Mouse (Mus musculus): Measurements from ENCODE around the gene Fat1.

Fat1 gene

GRCm38 (mm10) chr8:45002686-45003085 is 67.4 kb downstream of the Fat1 start:
- no peak for DNase-seq (ENCODE audit: low spot score in 2 of 2)

GRCm38 (mm10) chr8:45004021-45004420 is 68.8 kb downstream of the Fat1 start:
- DNase-seq (ENCODE audit: low spot score in 2 of 2) = no peak

GRCm38 (mm10) chr8:45010685-45011084 is 75.4 kb downstream of the Fat1 start:
- DNase-seq (ENCODE audit: low spot score in 2 of 2) = no peak

DNA sequence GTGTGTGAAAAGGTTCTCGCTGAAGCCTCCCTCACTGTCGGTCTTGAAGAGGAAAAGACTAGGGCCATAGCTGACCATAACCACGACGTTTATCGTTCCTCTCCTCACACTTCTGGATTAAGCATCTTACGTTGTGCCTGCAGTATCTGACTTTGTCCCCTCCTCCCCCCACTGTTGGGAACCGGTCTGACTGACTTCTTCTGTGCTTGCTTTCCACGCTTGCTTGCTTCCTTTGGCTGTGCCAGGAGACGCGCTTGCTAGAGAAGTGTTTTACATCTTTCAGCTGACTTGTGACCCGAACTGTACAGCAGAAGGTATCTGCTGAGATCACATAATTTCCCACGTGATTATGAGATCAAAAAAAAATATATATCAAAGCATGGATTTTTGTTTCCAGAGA is 76.5 kb downstream of the Fat1 start:
- DNase-seq (ENCODE audit: low spot score in 2 of 2) = no peak

- no peak for DNase-seq (ENCODE audit: low spot score in 2 of 2)
These were observed 78.6 kb downstream of the Fat1 start for GRCm38 (mm10) chr8:45013852-45014251.

DNA sequence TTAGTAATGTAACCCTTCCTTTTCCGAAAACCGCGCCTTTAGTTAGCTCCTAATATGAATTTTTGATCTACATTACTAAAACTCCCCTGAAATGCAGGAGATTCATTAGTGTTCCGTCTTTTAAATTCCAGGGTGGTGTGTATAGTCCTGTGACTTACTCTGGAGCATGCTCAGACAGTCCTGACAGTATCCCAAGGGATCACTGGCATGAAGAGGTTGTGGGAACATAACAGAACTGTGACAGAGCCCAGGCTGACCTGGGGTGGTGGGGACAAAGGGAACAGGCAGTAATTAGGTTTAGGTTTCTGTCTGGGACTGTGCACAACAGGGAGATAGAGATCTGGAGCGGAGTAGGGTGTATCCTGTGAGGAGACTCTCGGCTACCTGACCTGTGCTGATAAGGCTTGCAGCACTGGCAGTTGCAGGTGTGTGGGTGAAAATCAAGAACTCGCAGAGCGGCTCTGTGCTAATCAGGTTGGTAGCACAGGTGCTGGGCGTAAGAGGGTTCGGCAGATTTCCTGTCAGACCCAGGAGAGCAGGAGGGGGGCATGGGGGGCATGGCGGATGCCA is 79.3 kb downstream of the Fat1 start:
- no peak for DNase-seq (ENCODE audit: low spot score in 2 of 2)

GRCm38 (mm10) chr8:45015876-45016275 is 80.6 kb downstream of the Fat1 start:
- DNase-seq (ENCODE audit: low spot score in 2 of 2) = no peak

GRCm38 (mm10) chr8:45019241-45019640 is 84.0 kb downstream of the Fat1 start:
- no peak for DNase-seq (ENCODE audit: low spot score in 2 of 2)

DNA sequence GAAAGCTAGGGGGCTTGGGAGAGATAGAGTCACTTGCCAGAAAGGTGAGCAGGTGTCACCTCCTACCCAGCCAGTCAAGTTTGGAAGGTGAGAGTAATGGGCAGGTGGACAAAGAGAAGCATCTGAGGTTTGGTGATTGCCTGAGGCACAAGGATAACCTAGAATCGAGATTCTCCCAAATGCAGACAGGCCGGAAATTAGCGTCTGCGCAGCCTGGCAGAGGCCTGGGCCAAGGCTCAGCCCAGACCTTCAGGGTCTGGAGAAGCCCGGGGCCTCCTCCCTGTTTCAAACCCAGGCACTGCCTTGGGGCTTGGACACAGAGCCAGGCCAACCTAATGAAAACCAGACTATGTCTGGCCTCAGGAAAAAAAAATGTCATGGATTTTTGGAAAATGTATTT is 85.9 kb downstream of the Fat1 start:
- DNase-seq (ENCODE audit: low spot score in 2 of 2) = peak in 1 of 2 experiments; percentile 9

DNA sequence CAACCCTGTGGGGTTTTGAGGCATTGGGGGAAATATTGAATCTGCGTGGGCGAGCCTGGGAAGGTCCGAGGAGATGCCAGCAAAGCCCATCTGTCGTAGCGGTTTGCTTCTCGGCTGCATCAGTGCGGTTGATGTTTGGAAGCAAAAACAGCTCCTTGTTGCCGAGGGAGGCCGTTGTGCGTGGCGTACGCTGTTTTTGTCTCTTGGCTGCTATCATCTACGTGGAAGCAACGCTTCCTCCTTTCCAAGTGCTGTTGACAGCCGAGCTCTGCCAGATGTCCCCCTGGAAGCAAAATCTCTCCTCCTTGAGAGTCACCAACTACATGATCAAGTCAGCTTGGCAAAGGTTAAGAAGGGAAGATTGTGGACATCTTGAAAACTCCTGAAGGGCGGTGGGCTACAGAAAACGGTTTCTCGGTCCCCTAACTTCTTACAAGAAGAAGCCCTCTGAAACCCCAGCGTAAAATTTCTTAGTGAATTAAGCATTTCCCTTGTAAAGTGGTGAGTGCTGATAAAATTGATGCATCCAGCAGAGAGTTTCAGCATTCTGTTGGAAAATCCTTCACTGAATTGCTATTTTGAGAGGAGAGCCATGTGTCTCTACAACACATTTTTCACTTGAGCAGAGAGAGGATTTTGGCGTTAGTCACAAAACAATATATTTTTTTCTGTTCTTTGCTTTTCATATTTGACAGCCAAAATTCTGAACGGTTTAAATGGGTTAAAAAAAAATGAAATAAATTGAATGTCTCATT is 86.8 kb downstream of the Fat1 start:
- peak in 1 of 2 experiments; percentile 17 for DNase-seq (ENCODE audit: low spot score in 2 of 2)

DNA sequence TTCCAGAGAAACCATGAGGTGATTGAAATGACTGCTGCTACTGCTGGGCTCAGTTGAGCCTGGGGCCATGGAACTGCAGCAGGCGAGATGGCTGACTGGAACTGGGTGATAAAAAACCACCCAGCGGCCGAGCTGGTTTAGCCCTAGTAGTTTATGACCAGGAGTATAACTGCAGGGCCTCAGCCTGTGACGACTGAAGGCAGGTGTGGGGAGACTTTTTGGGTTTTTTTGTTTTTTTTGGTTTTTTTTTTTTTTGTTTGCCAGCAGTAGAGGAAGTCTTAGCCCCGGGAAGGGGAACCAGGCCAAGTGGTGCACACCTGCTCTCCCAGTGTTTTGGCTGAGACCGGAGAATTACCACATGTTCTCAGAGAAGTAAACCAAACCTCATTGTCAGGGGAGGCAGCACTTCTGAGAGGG is 92.8 kb downstream of the Fat1 start:
- no peak for DNase-seq (ENCODE audit: low spot score in 2 of 2)

DNA sequence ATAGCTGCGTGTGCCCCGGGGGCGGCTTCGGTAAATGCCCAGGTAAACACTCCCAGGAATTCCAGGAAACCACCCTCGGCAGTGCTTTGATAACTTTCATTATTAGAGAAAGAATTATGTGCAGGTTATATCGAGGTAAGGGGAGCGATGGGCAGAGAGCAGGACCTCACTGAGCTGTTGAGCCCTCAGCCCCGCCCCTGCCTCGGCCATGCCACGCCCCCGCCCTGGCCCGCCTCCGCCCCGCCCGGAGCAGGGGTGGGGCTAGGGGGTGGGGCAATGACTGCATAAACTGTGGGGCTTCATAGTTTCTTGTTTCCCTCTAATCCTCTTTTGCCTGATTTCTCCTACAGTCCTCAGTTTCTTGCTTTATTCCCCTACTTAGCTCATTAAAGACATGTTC is 103.1 kb downstream of the Fat1 start:
- DNase-seq (ENCODE audit: low spot score in 2 of 2) = no peak

DNA sequence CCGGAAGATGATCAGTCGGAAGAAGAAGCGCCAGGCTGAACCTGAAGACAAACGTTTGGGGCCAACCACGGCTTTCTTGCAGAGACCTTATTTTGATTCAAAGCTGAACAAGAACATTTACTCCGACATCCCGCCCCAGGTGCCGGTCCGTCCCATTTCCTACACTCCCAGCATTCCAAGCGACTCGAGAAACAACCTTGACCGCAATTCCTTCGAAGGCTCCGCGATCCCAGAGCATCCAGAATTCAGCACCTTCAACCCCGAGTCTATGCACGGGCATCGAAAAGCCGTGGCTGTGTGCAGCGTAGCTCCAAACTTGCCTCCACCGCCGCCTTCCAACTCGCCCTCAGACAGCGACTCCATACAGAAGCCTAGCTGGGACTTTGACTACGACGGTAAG is 108.9 kb downstream of the Fat1 start:
- DNase-seq (ENCODE audit: low spot score in 2 of 2) = no peak

DNA sequence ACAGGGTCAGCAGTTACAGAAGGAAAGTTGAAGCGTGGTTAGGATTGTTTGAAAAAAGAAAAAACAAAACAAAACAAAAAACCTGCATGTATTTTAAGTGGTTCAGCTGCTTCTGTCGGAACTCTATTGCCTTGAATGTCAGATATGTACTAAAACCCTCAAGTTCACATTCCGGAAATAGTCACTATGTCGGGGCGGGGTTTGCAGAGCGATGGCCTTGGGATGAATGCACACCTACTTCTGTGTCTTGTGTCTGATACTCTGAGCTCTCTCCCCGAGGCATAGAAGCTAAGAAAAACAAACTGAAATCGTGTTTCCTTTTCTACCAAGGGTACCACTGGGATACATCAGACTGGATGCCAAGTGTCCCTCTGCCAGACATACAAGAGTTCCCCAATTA is 115.2 kb downstream of the Fat1 start:
- DNase-seq (ENCODE audit: low spot score in 2 of 2) = no peak

DNA sequence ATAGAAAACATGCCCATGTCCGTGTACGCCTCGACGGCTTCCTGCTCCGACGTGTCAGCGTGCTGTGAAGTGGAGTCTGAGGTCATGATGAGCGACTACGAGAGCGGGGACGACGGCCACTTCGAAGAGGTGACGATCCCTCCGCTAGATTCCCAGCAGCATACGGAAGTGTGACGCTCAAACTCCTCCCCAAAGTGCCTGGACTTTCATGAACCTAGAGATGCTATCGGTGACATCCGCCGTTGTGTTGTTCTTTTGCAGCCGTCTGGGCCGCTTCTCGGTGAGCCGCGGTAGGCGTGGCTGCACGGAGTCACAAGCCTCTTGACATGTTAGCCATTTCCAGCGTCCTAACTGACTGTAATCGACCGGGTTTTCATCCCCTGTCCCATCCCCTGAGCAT is 116.0 kb downstream of the Fat1 start:
- no peak for DNase-seq (ENCODE audit: low spot score in 2 of 2)

DNA sequence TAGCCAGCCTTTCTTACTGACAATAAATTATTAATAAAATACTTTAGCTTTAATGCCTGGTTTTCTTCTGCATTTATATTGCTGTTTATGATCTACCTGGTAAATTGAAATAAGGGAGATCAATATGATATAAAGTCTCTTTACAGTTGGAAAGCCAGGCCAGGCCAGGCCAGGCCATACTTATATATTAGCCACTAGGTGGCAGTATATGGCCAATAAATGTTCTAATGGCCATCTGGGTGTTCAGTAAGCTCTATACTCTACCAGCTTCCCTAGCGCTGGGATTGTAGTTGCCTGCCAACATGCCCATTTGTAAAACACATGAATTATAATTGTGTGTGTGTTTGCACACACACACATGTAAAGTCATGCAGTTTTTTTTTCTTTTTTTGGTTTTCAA is 117.0 kb downstream of the Fat1 start:
- DNase-seq (ENCODE audit: low spot score in 2 of 2) = no peak

GRCm38 (mm10) chr8:45052618-45053017 is 117.4 kb downstream of the Fat1 start:
- DNase-seq (ENCODE audit: low spot score in 2 of 2) = no peak

- DNase-seq (ENCODE audit: low spot score in 2 of 2) = no peak
These were observed 120.3 kb downstream of the Fat1 start for GRCm38 (mm10) chr8:45055500-45055899.

DNA sequence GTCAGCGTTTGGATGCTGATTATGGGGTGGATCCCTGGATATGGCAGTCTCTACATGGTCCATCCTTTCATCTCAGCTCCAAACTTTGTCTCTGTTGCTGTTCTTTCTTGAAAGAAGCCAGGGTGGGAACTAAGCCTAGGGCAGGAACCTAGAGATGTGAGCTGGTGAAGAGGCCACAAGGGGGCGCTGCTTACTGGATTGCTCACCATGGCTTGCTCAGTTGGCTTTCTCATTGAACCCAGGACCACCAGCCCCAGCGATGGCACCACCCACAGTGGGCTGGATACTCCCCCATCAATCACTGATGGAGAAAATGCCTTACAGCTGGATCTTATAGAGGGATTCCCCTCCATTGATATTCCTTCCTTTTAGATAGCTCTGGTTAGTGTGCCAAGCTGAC is 121.6 kb downstream of the Fat1 start:
- DNase-seq (ENCODE audit: low spot score in 2 of 2) = no peak

- no peak for DNase-seq (ENCODE audit: low spot score in 2 of 2)
These were observed 124.8 kb downstream of the Fat1 start for GRCm38 (mm10) chr8:45060083-45060482.

DNA sequence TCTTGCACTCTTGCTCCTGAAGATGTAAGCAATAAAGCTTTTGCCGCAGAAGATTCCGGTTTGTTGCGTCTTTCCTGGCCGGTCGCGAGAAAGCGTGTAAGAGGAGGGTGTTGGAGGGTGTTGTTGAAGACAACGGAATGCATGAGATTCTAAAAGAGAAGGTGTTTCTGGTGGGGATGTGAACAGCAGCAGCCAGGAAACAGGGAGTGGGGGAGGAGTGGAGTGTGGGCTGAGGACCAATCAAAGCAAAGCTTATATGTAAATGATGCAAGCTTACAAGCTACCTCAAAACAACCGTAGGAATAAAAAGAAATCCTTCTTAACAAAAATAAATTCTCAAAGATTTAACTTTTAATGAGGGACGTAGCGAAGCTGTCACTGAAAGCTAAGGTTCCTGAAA is 127.1 kb downstream of the Fat1 start:
- no peak for DNase-seq (ENCODE audit: low spot score in 2 of 2)

DNA sequence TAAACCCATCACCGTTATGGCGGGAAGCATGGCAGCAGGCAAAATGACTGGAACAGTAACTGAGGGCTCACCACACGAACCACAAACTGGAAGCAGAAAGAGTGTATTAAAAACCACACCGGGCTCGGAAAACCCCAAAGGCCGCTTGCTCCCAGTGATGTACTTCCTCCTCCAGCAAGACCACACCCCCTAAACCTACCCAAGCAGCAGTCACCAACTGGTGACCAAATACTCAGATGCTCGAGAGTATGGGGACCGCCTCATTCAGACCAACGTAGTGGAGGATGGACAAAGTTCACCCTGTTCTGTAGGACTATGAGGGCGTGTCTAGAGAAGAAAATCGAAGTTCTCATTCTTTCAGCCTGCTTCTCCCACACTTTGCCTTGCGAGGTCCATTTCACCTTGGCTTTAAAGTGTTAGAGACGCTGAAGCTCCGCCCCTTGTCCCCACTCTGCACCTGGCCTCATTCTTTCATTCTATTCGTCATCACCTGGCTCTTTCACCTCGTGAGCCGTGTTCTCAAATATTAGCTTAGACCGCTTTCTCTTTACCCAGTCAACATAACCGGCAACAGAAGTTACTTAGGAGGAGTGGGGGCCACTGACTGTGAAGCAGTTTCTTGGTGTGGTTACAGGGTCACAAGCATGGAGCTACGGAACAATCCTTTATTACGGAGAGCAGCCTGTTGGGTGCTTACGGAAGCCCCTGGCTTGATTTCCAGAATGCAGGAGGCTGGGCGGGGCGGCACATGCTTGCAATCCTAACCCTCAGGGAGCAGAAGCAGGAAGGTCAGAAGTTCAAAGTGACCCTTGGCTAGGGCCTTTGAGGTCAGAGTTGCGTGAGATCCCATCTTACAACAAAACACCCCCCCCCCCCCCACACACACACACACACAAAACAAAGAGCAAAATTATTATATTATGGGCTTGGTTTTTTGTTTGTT is 128.0 kb downstream of the Fat1 start:
- DNase-seq (ENCODE audit: low spot score in 2 of 2) = no peak

Measured in heart, adult 9 months (tissue).